Comparison of ENCODE assay signal across 8 mouse cellular contexts in the genomic region with DNA sequence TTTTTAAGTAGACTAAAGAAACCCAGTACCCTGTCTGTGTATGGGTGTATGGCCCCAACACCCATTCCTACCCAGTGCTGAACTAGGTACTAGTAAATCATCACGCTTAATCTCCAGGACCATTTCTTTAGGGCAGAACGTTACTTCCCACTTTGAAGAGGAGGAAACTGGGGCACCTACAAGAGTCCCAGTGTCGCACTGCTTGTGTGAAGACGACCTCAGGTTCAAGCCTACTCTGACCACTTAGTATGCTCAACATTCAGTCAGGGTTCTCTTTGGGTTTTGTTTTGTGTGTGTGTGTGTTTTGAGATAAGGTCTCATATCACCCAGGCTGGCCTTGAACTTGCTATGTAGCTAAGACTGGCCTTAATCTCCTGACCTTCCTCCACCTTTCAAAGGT. TPM values are rescaled to one million over a fixed set of nuclear protein-coding genes. Genes with fewer than 3 reads are reported as not detected.
DNase-seq lines count a peak whose midpoint lies in the region; ATAC-seq and TF ChIP-seq lines count a peak whose summit lies in the region.

No protein-coding gene starts in this region.

- H3K79me2 ChIP-seq in MEL (ENCODE audit: control insufficient read depth, insufficient read depth, low read length, poor library complexity) = peaks cover 24% of the 10 kb centered on the region

- no peak; a peak in 1 of 4 replicates for TF ChIP-seq EP300 in MEL (IDR thresholded peaks at IDR 0.05; ENCODE audit: low read depth in 1 of 2, low read length in 2 of 2)

- H3K9ac ChIP-seq in MEL (ENCODE audit: control insufficient read depth, low read depth, low read length, poor library complexity, severe bottlenecking) = no peak overlapping the region
- H3K9ac ChIP-seq in hindbrain, embryonic 15.5 days = no peak overlapping the region
- no peak overlapping the region for H3K9ac ChIP-seq in midbrain, embryonic 13.5 days (replicated peaks)

- WGBS in hindbrain, embryonic 15.5 days = 87% methylated on average over 4 of the region's 4 CpGs
- WGBS in midbrain, embryonic 13.5 days = 82% methylated on average over 4 of the region's 4 CpGs

- intact Hi-C loops in gastrocnemius, adult 2 months (cut with DNase I) = no loop called here
- intact Hi-C loops in gastrocnemius, postnatal 14 days (cut with DNase I; ENCODE audit: low total_unique reads) = no loop called here

- TF ChIP-seq RAD21 in MEL (IDR thresholded peaks at IDR 0.05; ENCODE audit: low read depth, low read length) = no peak

- no peaks in the 10 kb centered on the region for H3K27me3 ChIP-seq in MEL (ENCODE audit: control insufficient read depth in 1 of 2, insufficient read depth in 2 of 2, low read length in 2 of 2)
- no peaks in the 10 kb centered on the region for H3K27me3 ChIP-seq in hindbrain, embryonic 15.5 days
- peaks cover 6% of the 10 kb centered on the region; the same call in 1 of the 2 replicates for H3K27me3 ChIP-seq in midbrain, embryonic 13.5 days

- H3K4me2 ChIP-seq in hindbrain, embryonic 15.5 days = peak overlapping the region; percentile 86
- peak overlapping the region; percentile 77 for H3K4me2 ChIP-seq in midbrain, embryonic 13.5 days (replicated peaks)

- peaks cover 0 to 25% of the 10 kb centered on the region in 2 experiments; a peak in 2 of 4 replicates for H3K36me3 ChIP-seq in MEL (ENCODE audit: control insufficient read depth in 1 of 2, insufficient read depth in 2 of 2, low read length in 2 of 2)
- no peaks in the 10 kb centered on the region; the same call in 1 of the 2 replicates for H3K36me3 ChIP-seq in hindbrain, embryonic 15.5 days
- peaks cover 11% of the 10 kb centered on the region for H3K36me3 ChIP-seq in midbrain, embryonic 13.5 days

- no peak for TF ChIP-seq POLR2A in MEL (IDR thresholded peaks at IDR 0.05; ENCODE audit: control insufficient read depth in 1 of 2, insufficient read depth in 1 of 2, low read depth in 1 of 2, low read length in 2 of 2, poor library complexity in 1 of 2)

- H3K4me1 ChIP-seq in MEL (ENCODE audit: control insufficient read depth in 1 of 2, insufficient read depth in 2 of 2, low read length in 2 of 2) = peaks cover 11 to 33% of the 10 kb centered on the region in 2 experiments; a peak in 3 of 4 replicates
- H3K4me1 ChIP-seq in hindbrain, embryonic 15.5 days (replicated peaks) = peaks cover 53% of the 10 kb centered on the region
- H3K4me1 ChIP-seq in midbrain, embryonic 13.5 days (replicated peaks) = peaks cover 59% of the 10 kb centered on the region

- no peaks in the 10 kb centered on the region for H3K9me3 ChIP-seq in MEL (replicated peaks; ENCODE audit: insufficient read depth, low read length)
- H3K9me3 ChIP-seq in hindbrain, embryonic 15.5 days = no peaks in the 10 kb centered on the region
- no peaks in the 10 kb centered on the region for H3K9me3 ChIP-seq in midbrain, embryonic 13.5 days

- peak overlapping the region; percentile 82 for H3K4me3 ChIP-seq in gastrocnemius, adult 2 months
- no peak overlapping the region for H3K4me3 ChIP-seq in MEL (ENCODE audit: control insufficient read depth in 1 of 2, insufficient read depth in 1 of 2, low read depth in 2 of 2, low read length in 2 of 2)
- H3K4me3 ChIP-seq in hindbrain, embryonic 15.5 days = no peak overlapping the region
- peak overlapping the region; percentile 80 for H3K4me3 ChIP-seq in midbrain, embryonic 13.5 days (replicated peaks)

- DNase-seq in gastrocnemius, adult 2 months = no peak
- DNase-seq in gastrocnemius, postnatal 14 days = no peak
- no peak for DNase-seq in MEL (ENCODE audit: low read depth, low spot score)
- no peak for DNase-seq in frontal cortex, postnatal 10 days (ENCODE audit: low spot score in 2 of 2)
- DNase-seq in embryo, embryonic 11 days = no peak

- H3K27ac ChIP-seq in gastrocnemius, adult 2 months = peak overlapping the region; percentile 94
- H3K27ac ChIP-seq in MEL (ENCODE audit: control insufficient read depth, low read depth, low read length) = peak overlapping the region; percentile 10
- no peak overlapping the region for H3K27ac ChIP-seq in hindbrain, embryonic 15.5 days (replicated peaks)
- no peak overlapping the region for H3K27ac ChIP-seq in midbrain, embryonic 13.5 days

- no peak for ATAC-seq in hindbrain, embryonic 15.5 days (ENCODE audit: low FRiP score, low read depth)
- ATAC-seq in midbrain, embryonic 13.5 days = no peak
- no peak for ATAC-seq in inflammation-experienced regulatory T-cells, adult 6 months

- TF ChIP-seq CTCF in gastrocnemius, adult 2 months (IDR thresholded peaks at IDR 0.05) = no peak
- TF ChIP-seq CTCF in MEL (IDR thresholded peaks at IDR 0.05 in 2 of 3, conservative IDR thresholded peaks at IDR 0.05 in 1 of 3; ENCODE audit: control insufficient read depth in 1 of 3, insufficient read depth in 1 of 3, low read depth in 2 of 3, low read length in 3 of 3, poor library complexity in 1 of 3, severe bottlenecking in 1 of 3) = no peak

TF ChIP-seq in MEL, 35 proteins besides CTCF, POLR2A, EP300 and RAD21:
- no peak for TF ChIP-seq TAL1 (IDR thresholded peaks at IDR 0.05; ENCODE audit: low read length)
- peak; percentile 45; the same call in 1 of the 2 replicates for TF ChIP-seq GATA1 (IDR thresholded peaks at IDR 0.05; ENCODE audit: low read depth, low read length)
- 0 out of 2 replicates have a peak, but pooled peaks have one; percentile 22 for TF ChIP-seq MXI1 (IDR thresholded peaks at IDR 0.05; ENCODE audit: low read depth, low read length)

RNA-seq across cellular contexts. Expression of a gene that starts 2.8 kb away (rescaled TPM):
- 10 to 100 TPM; 28.4 to 34.7 TPM for total RNA-seq in gastrocnemius, adult 2 months (2021)
- 10 to 100 TPM; 29.2 to 37.2 TPM for total RNA-seq in gastrocnemius, postnatal 14 days (2021)
- total RNA-seq in MEL (2012; rRNA removed) = 8.5 and 8.7 TPM in 2 replicates
- polyA plus RNA-seq in MEL (2012; ENCODE audit: insufficient read depth in 1 of 2, insufficient read length in 2 of 2, low read depth in 1 of 2, low replicate concordance in 2 of 2, missing spikeins in 1 of 2) = 10 to 100 TPM in 1 of 2 experiments, not detected in 1; 15.3 TPM
- polyA plus RNA-seq in hindbrain, embryonic 15.5 days (2015; fragmentation: Nextera tagmentation; extraction: Ambion mirVana) = 10.6 and 11.8 TPM in 2 replicates
- 15.6 and 16.5 TPM in 2 replicates for polyA plus RNA-seq in midbrain, embryonic 13.5 days (2015; fragmentation: Nextera tagmentation; extraction: Ambion mirVana)
- polyA plus RNA-seq in inflammation-experienced regulatory T-cells, adult 6 months (2017; shearing (Covaris generic)) = 10 to 100 TPM; 65.8 to 96.2 (median 95.7) TPM

RNA-seq across cellular contexts. Expression of a gene that starts 57.5 kb away (rescaled TPM):
- 10 to 100 TPM; 19.9 to 20.6 TPM for total RNA-seq in gastrocnemius, adult 2 months (2021)
- total RNA-seq in gastrocnemius, postnatal 14 days (2021) = 10 to 100 TPM; 15.8 to 21.3 TPM
- total RNA-seq in MEL (2012; rRNA removed) = 60.1 and 61.2 TPM in 2 replicates
- polyA plus RNA-seq in MEL (2012; ENCODE audit: insufficient read depth in 1 of 2, insufficient read length in 2 of 2, low read depth in 1 of 2, low replicate concordance in 2 of 2, missing spikeins in 1 of 2) = 100 to 1,000 TPM in 1 of 2 experiments, 10 to 100 TPM in 1; 48.5 to 701 TPM
- polyA plus RNA-seq in hindbrain, embryonic 15.5 days (2015; fragmentation: Nextera tagmentation; extraction: Ambion mirVana) = 27.0 and 28.1 TPM in 2 replicates
- 31.3 and 37.6 TPM in 2 replicates for polyA plus RNA-seq in midbrain, embryonic 13.5 days (2015; fragmentation: Nextera tagmentation; extraction: Ambion mirVana)
- 10 to 100 TPM; 29.1 to 41.7 (median 32.4) TPM for polyA plus RNA-seq in inflammation-experienced regulatory T-cells, adult 6 months (2017; shearing (Covaris generic))

Comparison
In these comparisons a context has a peak if more than half of its experiments do, and no peak if none do; other contexts are left out.
1. H3K27ac ChIP-seq: peak in gastrocnemius, adult 2 months (single experiment) and MEL (single experiment); none in hindbrain, embryonic 15.5 days (single experiment) and midbrain, embryonic 13.5 days (single experiment).
2. H3K4me3 ChIP-seq: peak in gastrocnemius, adult 2 months (single experiment) and midbrain, embryonic 13.5 days (single experiment); none in MEL (0 of 2) and hindbrain, embryonic 15.5 days (single experiment).